8 mouse cellular contexts compared by ENCODE assay signal in genomic region chr9:107700114-107700571, GRCm38 (mm10). TPM values are rescaled to one million over a fixed set of nuclear protein-coding genes. Genes with fewer than 3 reads are reported as not detected.
DNase-seq lines count a peak whose midpoint lies in the region; ATAC-seq and TF ChIP-seq lines count a peak whose summit lies in the region.

No protein-coding gene starts in this region.

- H3K36me3 ChIP-seq in kidney, embryonic 14.5 days (ENCODE audit: control insufficient read depth, insufficient read depth, low read length), result peaks cover 33% of the 10 kb centered on the region
- peaks cover 75% of the 10 kb centered on the region for H3K36me3 ChIP-seq in embryonic facial prominence, embryonic 10.5 days (replicated peaks)
- peaks cover 23% of the 10 kb centered on the region; the same call in 1 of the 2 replicates for H3K36me3 ChIP-seq in midbrain, embryonic 12.5 days

- peak overlapping the region; percentile 83 for H3K27ac ChIP-seq in kidney, embryonic 14.5 days (ENCODE audit: low read depth, low read length)
- H3K27ac ChIP-seq in embryonic facial prominence, embryonic 10.5 days (replicated peaks), result peak overlapping the region; percentile 79
- H3K27ac ChIP-seq in layer of hippocampus, adult 2 months, result no peak overlapping the region
- H3K27ac ChIP-seq in midbrain, embryonic 12.5 days (replicated peaks), result peak overlapping the region; percentile 50; the same call in 1 of the 2 replicates

- peak overlapping the region; percentile 6; the same call in 1 of the 2 replicates for H3K4me3 ChIP-seq in kidney, embryonic 14.5 days (ENCODE audit: low read length)
- peak overlapping the region; percentile 45 for H3K4me3 ChIP-seq in embryonic facial prominence, embryonic 10.5 days
- H3K4me3 ChIP-seq in layer of hippocampus, adult 2 months, result no peak overlapping the region
- H3K4me3 ChIP-seq in midbrain, embryonic 12.5 days, result no peak overlapping the region

- peaks cover 100% of the 10 kb centered on the region for H3K4me1 ChIP-seq in kidney, embryonic 14.5 days (ENCODE audit: control insufficient read depth, insufficient read depth, low read length)
- peaks cover 100% of the 10 kb centered on the region for H3K4me1 ChIP-seq in embryonic facial prominence, embryonic 10.5 days
- peaks cover 85% of the 10 kb centered on the region for H3K4me1 ChIP-seq in midbrain, embryonic 12.5 days

- no peak for TF ChIP-seq CTCF in layer of hippocampus, adult 2 months (conservative IDR thresholded peaks at IDR 0.05)

- peak overlapping the region; percentile 28; the same call in 1 of the 2 replicates for H3K4me2 ChIP-seq in kidney, embryonic 14.5 days (replicated peaks; ENCODE audit: low read depth, low read length)
- peak overlapping the region; percentile 27; the same call in 1 of the 2 replicates for H3K4me2 ChIP-seq in midbrain, embryonic 12.5 days (replicated peaks)

- H3K27me3 ChIP-seq in kidney, embryonic 14.5 days (ENCODE audit: control insufficient read depth, insufficient read depth, low read length), result no peaks in the 10 kb centered on the region
- H3K27me3 ChIP-seq in embryonic facial prominence, embryonic 10.5 days (replicated peaks; ENCODE audit: low read depth, poor library complexity, severe bottlenecking), result 0 out of 2 replicates have a peak, but pooled peaks cover 6% of the 10 kb centered on the region
- H3K27me3 ChIP-seq in midbrain, embryonic 12.5 days, result no peaks in the 10 kb centered on the region

- 19% methylated on average over 6 of the region's 6 CpGs for WGBS in kidney, embryonic 14.5 days
- 28% methylated on average over 6 of the region's 6 CpGs for WGBS in embryonic facial prominence, embryonic 10.5 days
- WGBS in midbrain, embryonic 12.5 days, result 35% methylated on average over 6 of the region's 6 CpGs

- peak; percentile 10; the same call in 1 of the 2 replicates for ATAC-seq in kidney, embryonic 14.5 days (ENCODE audit: low FRiP score, low TSS enrichment)
- no peak for ATAC-seq in midbrain, embryonic 12.5 days (ENCODE audit: low FRiP score, low read depth)
- no peak for ATAC-seq in erythroblast, adult 5-6 weeks (replicated peaks; ENCODE audit: low FRiP score, poor library complexity, severe bottlenecking)

- peak overlapping the region; percentile 18; the same call in 1 of the 2 replicates for H3K9ac ChIP-seq in kidney, embryonic 14.5 days (ENCODE audit: low read depth, low read length)
- peak overlapping the region; percentile 32; the same call in 1 of the 2 replicates for H3K9ac ChIP-seq in midbrain, embryonic 12.5 days (replicated peaks)

- DNase-seq in kidney, adult 9 months, result no peak
- DNase-seq in embryonic facial prominence, embryonic 10.5 days (ENCODE audit: low spot score), result peak; percentile 30
- peak; percentile 51 for DNase-seq in gastrocnemius, postnatal 10 days
- peak; percentile 49 to 60 for DNase-seq in layer of hippocampus, adult 2 months (ENCODE audit: low spot score in 2 of 2)
- no peak for DNase-seq in ovary, postnatal 36 days (ENCODE audit: low spot score)

- H3K9me3 ChIP-seq in kidney, embryonic 14.5 days (ENCODE audit: control insufficient read depth, low read length), result no peaks in the 10 kb centered on the region
- no peaks in the 10 kb centered on the region for H3K9me3 ChIP-seq in embryonic facial prominence, embryonic 10.5 days
- H3K9me3 ChIP-seq in midbrain, embryonic 12.5 days, result no peaks in the 10 kb centered on the region

RNA-seq across cellular contexts. Expression of gene Sema3f, which starts 10.1 kb away (rescaled TPM):
- 32.4 and 38.4 TPM in 2 replicates for polyA plus RNA-seq in kidney, embryonic 14.5 days (2014; fragmentation: Nextera tagmentation; extraction: Ambion mirVana)
- 13.2 and 21.4 TPM in 2 replicates for polyA plus RNA-seq in embryonic facial prominence, embryonic 10.5 days (2016; fragmentation: Nextera tagmentation; extraction: Ambion mirVana)
- total RNA-seq in gastrocnemius, postnatal 10 days (2021), result 10 to 100 TPM; 11.9 to 18.0 TPM
- total RNA-seq in layer of hippocampus, adult 2 months (2021), result 1 to 10 TPM; 2.8 to 3.5 TPM
- 30.6 and 33.7 TPM in 2 replicates for polyA plus RNA-seq in midbrain, embryonic 12.5 days (2016; fragmentation: Nextera tagmentation; extraction: Ambion mirVana)
- total RNA-seq in erythroblast, adult 5-6 weeks (2015; ENCODE audit: low replicate concordance), result not detected in 2 replicates
- total RNA-seq in erythroblast, adult 5-6 weeks (2017; ENCODE audit: low replicate concordance), result not detected in 2 replicates

RNA-seq across cellular contexts. Expression of gene Gnat1, which starts 20.6 kb away (rescaled TPM):
- 4.7 and 5.3 TPM in 2 replicates for polyA plus RNA-seq in kidney, embryonic 14.5 days (2014; fragmentation: Nextera tagmentation; extraction: Ambion mirVana)
- 3.4 and 4.3 TPM in 2 replicates for polyA plus RNA-seq in embryonic facial prominence, embryonic 10.5 days (2016; fragmentation: Nextera tagmentation; extraction: Ambion mirVana)
- total RNA-seq in gastrocnemius, postnatal 10 days (2021), result not detected
- total RNA-seq in layer of hippocampus, adult 2 months (2021), result under 1 TPM in 1 of 2 experiments, not detected in 1; 0.17 TPM
- 1.9 and 2.7 TPM in 2 replicates for polyA plus RNA-seq in midbrain, embryonic 12.5 days (2016; fragmentation: Nextera tagmentation; extraction: Ambion mirVana)
- not detected in 2 replicates for total RNA-seq in erythroblast, adult 5-6 weeks (2015; ENCODE audit: low replicate concordance)
- total RNA-seq in erythroblast, adult 5-6 weeks (2017; ENCODE audit: low replicate concordance), result not detected in 2 replicates

RNA-seq across cellular contexts. Expression of gene Slc38a3, which starts 30.8 kb away (rescaled TPM):
- polyA plus RNA-seq in kidney, embryonic 14.5 days (2014; fragmentation: Nextera tagmentation; extraction: Ambion mirVana), result 4.8 and 6.5 TPM in 2 replicates
- 5.6 and 6.6 TPM in 2 replicates for polyA plus RNA-seq in embryonic facial prominence, embryonic 10.5 days (2016; fragmentation: Nextera tagmentation; extraction: Ambion mirVana)
- total RNA-seq in gastrocnemius, postnatal 10 days (2021), result 10 to 100 TPM; 17.6 to 20.4 TPM
- total RNA-seq in layer of hippocampus, adult 2 months (2021), result 10 to 100 TPM; 55.7 to 65.0 TPM
- polyA plus RNA-seq in midbrain, embryonic 12.5 days (2016; fragmentation: Nextera tagmentation; extraction: Ambion mirVana), result 13.9 and 14.8 TPM in 2 replicates
- not detected in 2 replicates for total RNA-seq in erythroblast, adult 5-6 weeks (2015; ENCODE audit: low replicate concordance)
- total RNA-seq in erythroblast, adult 5-6 weeks (2017; ENCODE audit: low replicate concordance), result not detected in 2 replicates

Comparison
In these comparisons a context has a peak if more than half of its experiments do, and no peak if none do; other contexts are left out.
1. H3K4me3 ChIP-seq: peak in kidney, embryonic 14.5 days (single experiment) and embryonic facial prominence, embryonic 10.5 days (single experiment); none in layer of hippocampus, adult 2 months (single experiment) and midbrain, embryonic 12.5 days (single experiment).
2. DNase-seq: peak in embryonic facial prominence, embryonic 10.5 days (single experiment), gastrocnemius, postnatal 10 days (single experiment) and layer of hippocampus, adult 2 months (2 of 2); none in kidney, adult 9 months (single experiment) and ovary, postnatal 36 days (single experiment).
3. RNA of gene Slc38a3, which starts 30.8 kb away (total RNA-seq): 55.7 to 65.0 TPM in layer of hippocampus, adult 2 months and 17.6 to 20.4 TPM in gastrocnemius, postnatal 10 days; not detected in erythroblast, adult 5-6 weeks; every median in the first group is over 10 times any median in the second.